Mouse (Mus musculus): ENCODE data around the gene Ccdc180. TPM values are rescaled to one million over a fixed set of nuclear protein-coding genes. Genes with fewer than 3 reads are reported as not detected.
A peak's percentile ranks its signal among the peaks of the same experiment; 100 is the strongest.

The Ccdc180 gene
- polyA plus RNA-seq, 1 experiment from 2014 or later, result 1.4 TPM

DNA sequence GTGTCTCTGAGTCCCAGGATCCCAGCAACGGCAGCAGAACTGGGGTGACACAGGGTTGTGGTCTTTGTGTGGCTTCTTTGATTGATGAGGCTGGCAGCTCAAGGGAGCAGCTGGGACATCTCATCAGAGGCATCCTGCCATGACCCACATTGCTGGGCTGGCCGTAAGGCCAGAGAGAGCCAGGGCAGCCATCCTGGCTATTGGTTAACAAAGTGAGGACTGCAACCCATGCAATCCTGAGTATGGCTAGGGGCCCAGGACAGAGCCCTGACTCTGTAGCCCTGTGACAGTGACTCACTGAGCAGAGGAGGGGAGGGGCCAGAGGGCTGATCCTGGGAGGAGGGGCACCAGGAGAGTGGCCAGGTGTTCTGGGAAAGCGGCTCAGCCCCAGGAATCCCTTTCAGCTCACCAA lies 38.5 kb upstream of the Ccdc180 start:
- Histone ChIP-seq H3K27ac (ENCODE audit: low read length) (no peak overlapping the region), H3K36me3 (ENCODE audit: insufficient read depth, low read length) (no peaks in the 10 kb centered on the region), H3K4me3 (ENCODE audit: low read depth, low read length) (no peak overlapping the region), H3K27me3 (replicated peaks; ENCODE audit: insufficient read depth, low read length) (no peaks in the 10 kb centered on the region), H3K9me3 (ENCODE audit: low read length) (no peaks in the 10 kb centered on the region), H3K4me2 (replicated peaks; ENCODE audit: low read depth, low read length) (no peak overlapping the region), H3K4me1 (ENCODE audit: insufficient read depth, low read depth, low read length) (no peaks in the 10 kb centered on the region; the same call in 1 of the 2 replicates), H3K9ac (replicated peaks; ENCODE audit: low read depth) (no peak overlapping the region)
- ATAC-seq (peak; percentile 68), DNase-seq (ENCODE audit: low spot score) (no peak)
- WGBS, result 28% methylated on average over 3 of the region's 3 CpGs
- no peak for TF ChIP-seq EP300 (IDR thresholded peaks at IDR 0.05)
- no peak for TF ChIP-seq CTCF (IDR thresholded peaks at IDR 0.05)

DNA sequence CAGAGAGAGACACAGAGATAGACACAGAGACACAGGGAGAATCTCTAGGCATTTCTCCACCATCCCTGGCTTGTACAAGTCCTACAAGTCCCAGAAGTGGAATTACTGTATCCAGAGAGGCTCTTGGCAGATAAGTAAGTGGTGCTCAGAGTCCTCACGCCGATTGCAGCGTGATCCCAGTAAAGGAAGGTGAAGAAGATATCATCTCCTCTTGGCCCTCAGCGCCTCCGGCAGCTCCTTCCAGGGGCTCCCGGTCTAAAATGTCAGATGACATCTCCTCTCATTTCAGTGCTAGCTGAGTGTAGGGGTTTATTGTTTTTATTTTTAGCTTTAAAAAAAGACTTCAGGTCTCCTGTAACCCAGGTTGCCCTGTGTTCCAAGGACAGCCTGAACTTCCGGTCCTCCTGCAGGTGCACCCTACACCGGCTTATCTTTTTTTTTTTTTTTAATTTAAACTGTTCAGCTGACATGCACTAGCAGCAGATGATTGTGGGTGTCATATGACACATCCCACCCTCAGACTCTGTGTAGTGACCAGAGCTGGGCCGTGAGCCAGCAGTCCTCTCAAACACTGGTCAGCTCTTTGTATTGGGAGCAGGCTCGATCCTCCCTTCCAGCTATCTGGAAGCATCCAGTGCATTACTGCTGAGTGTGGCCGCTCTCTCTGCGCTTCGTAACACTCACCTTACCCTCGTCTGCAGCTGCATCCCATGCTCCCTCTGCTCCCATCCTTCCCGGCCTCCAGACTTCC lies 36.4 kb upstream of the Ccdc180 start:
- H3K4me2 ChIP-seq (replicated peaks; ENCODE audit: low read depth, low read length), result no peak overlapping the region
- no peak overlapping the region for H3K4me3 ChIP-seq (ENCODE audit: low read depth, low read length)
- H3K9me3 ChIP-seq (ENCODE audit: low read length), result no peaks in the 10 kb centered on the region
- no peak overlapping the region for H3K27ac ChIP-seq (ENCODE audit: low read length)
- H3K36me3 ChIP-seq (ENCODE audit: insufficient read depth, low read length), result no peaks in the 10 kb centered on the region
- ATAC-seq (no peak), DNase-seq (ENCODE audit: low spot score) (peak; percentile 29)
- TF ChIP-seq CTCF (IDR thresholded peaks at IDR 0.05) (no peak), EP300 (IDR thresholded peaks at IDR 0.05) (no peak)
- 33% methylated on average over 15 of the region's 15 CpGs for whole genome bisulfite sequencing
- H3K27me3 ChIP-seq (replicated peaks; ENCODE audit: insufficient read depth, low read length), result no peaks in the 10 kb centered on the region
- no peaks in the 10 kb centered on the region; the same call in 1 of the 2 replicates for H3K4me1 ChIP-seq (ENCODE audit: insufficient read depth, low read depth, low read length)
- H3K9ac ChIP-seq (replicated peaks; ENCODE audit: low read depth), result no peak overlapping the region

DNA sequence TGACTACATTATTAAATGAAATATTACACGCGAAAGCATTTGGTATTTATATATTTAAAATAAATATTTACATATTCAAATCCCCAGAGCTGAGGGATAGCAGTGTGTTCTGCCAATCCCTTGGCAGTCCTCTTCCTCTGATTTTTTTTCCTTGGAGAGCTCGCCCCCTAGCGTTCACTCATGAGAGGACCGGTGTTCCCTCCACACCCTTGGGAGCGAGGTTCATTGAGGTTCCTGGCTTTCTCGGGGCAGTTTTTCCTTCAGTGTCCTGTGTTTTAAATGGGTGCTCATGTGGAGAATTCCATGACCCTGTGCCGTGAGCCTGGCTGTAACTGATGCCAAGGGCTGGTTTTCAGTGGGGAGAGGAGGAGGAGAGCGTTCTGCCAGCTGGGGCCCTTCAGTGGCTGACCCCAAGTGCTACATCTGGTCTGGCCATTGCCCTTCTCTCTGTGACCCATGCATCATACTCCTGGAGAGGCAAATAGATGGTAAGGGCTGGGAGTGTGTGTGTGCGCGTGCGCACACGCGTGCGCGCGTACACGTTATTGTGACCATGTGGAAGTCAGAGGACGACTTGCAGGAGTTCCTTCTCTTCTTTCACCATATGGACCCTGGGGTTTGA lies 34.2 kb upstream of the Ccdc180 start:
- peak; percentile 86 for DNase-seq (ENCODE audit: low spot score)
- H3K36me3 ChIP-seq (ENCODE audit: insufficient read depth, low read length), result no peaks in the 10 kb centered on the region
- no peaks in the 10 kb centered on the region for H3K4me1 ChIP-seq (ENCODE audit: insufficient read depth, low read depth, low read length)
- peak; percentile 53 for ATAC-seq
- 49% methylated on average over 19 of the region's 19 CpGs for WGBS
- H3K9me3 ChIP-seq (ENCODE audit: low read length), result no peaks in the 10 kb centered on the region
- H3K9ac ChIP-seq (replicated peaks; ENCODE audit: low read depth), result no peak overlapping the region
- H3K4me2 ChIP-seq (replicated peaks; ENCODE audit: low read depth, low read length), result no peak overlapping the region
- H3K27ac ChIP-seq (ENCODE audit: low read length), result no peak overlapping the region
- no peak overlapping the region for H3K4me3 ChIP-seq (ENCODE audit: low read depth, low read length)
- no peaks in the 10 kb centered on the region for H3K27me3 ChIP-seq (replicated peaks; ENCODE audit: insufficient read depth, low read length)
- TF ChIP-seq EP300 (IDR thresholded peaks at IDR 0.05) (no peak), CTCF (IDR thresholded peaks at IDR 0.05) (peak; percentile 85)

DNA sequence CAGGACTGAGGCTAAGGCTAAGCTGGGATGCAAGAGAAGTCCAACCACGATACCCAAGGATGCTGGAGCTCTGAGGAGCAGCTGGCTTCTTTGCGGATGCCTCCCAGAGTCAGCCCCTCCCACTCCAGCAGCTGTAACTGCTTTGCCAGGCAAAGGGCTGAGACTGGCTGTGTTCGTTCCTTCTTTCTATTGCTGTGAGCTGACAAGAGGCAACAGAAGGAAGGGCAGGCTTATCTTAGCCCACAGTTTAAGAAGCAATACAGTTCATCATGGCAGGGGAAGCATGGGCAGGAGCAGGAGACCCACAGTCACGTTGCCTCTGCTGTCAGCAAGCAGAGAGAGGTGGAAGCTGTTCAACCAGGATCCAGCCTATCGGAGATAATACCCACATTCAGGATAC lies 28.9 kb upstream of the Ccdc180 start:
- no peak for ATAC-seq

GRCm38 (mm10) chr4:45867416-45867815 lies 22.7 kb upstream of the Ccdc180 start:
- no peak for ATAC-seq
- TF ChIP-seq CTCF (IDR thresholded peaks at IDR 0.05) (no peak), EP300 (IDR thresholded peaks at IDR 0.05) (no peak)
- no peaks in the 10 kb centered on the region for H3K27me3 ChIP-seq (replicated peaks; ENCODE audit: insufficient read depth, low read length)
- DNase-seq (ENCODE audit: low spot score), result no peak
- H3K4me1 ChIP-seq (ENCODE audit: insufficient read depth, low read depth, low read length), result peaks cover 6% of the 10 kb centered on the region; the same call in 1 of the 2 replicates
- 83% methylated on average over 8 of the region's 8 CpGs for WGBS
- no peaks in the 10 kb centered on the region for H3K9me3 ChIP-seq (ENCODE audit: low read length)
- no peak overlapping the region for H3K27ac ChIP-seq (ENCODE audit: low read length)
- no peak overlapping the region for H3K4me3 ChIP-seq (ENCODE audit: low read depth, low read length)
- H3K9ac ChIP-seq (replicated peaks; ENCODE audit: low read depth), result no peak overlapping the region
- H3K4me2 ChIP-seq (replicated peaks; ENCODE audit: low read depth, low read length), result no peak overlapping the region
- H3K36me3 ChIP-seq (ENCODE audit: insufficient read depth, low read length), result no peaks in the 10 kb centered on the region

More for the DNA sequence above, 28.9 kb upstream of the Ccdc180 start:
- Histone ChIP-seq H3K9me3 (ENCODE audit: low read length) (no peaks in the 10 kb centered on the region), H3K4me3 (ENCODE audit: low read depth, low read length) (no peak overlapping the region), H3K9ac (replicated peaks; ENCODE audit: low read depth) (no peak overlapping the region), H3K27me3 (replicated peaks; ENCODE audit: insufficient read depth, low read length) (no peaks in the 10 kb centered on the region), H3K27ac (ENCODE audit: low read length) (no peak overlapping the region), H3K4me1 (ENCODE audit: insufficient read depth, low read depth, low read length) (no peaks in the 10 kb centered on the region), H3K36me3 (ENCODE audit: insufficient read depth, low read length) (no peaks in the 10 kb centered on the region), H3K4me2 (replicated peaks; ENCODE audit: low read depth, low read length) (no peak overlapping the region)
- TF ChIP-seq EP300 (IDR thresholded peaks at IDR 0.05), result no peak
- TF ChIP-seq CTCF (IDR thresholded peaks at IDR 0.05), result no peak
- DNase-seq (ENCODE audit: low spot score), result no peak
- WGBS, result 39% methylated on average over 5 of the region's 5 CpGs

DNA sequence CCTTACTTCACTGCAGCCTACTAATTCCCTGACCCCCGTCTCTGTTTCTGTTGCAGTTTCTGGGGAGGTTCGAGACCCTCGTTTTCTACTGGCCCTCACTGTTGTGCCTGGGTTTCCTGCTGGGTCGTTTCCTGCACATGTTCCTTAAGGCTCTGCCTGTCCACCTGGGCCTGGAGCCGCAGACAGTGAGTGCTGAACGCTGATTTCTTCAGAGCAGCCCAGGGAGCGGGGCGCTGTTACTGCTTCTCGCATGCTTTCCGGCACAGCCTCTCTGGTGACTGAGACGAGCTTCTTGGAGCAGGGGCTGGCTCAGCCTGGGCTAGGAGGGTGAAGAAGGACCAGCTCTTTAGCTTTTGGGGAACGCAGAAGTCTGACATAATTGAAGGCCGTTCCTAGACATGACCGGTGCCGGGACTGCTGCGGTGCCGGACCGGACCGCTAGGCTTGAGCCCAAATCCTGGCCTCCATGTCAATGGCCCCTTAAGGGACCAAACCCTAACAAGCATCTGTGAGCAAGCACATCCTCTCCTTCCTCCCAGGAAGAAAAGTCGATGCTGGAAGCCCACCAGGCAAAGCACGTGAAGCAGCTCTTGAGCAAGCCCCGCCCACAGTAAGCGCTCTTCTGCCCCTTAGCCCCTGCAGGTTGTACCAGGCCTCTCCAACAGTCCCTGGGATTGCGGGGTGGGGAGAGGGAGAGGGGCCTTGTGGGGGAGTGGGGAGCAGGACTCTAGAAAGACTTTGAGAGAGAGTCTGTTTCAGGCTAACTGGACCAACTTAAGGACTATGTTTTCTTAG lies 20.9 kb upstream of the Ccdc180 start:
- no peaks in the 10 kb centered on the region for H3K9me3 ChIP-seq (ENCODE audit: low read length)
- no peaks in the 10 kb centered on the region for H3K36me3 ChIP-seq (ENCODE audit: insufficient read depth, low read length)
- H3K27ac ChIP-seq (ENCODE audit: low read length), result no peak overlapping the region
- ATAC-seq, result no peak
- TF ChIP-seq EP300 (IDR thresholded peaks at IDR 0.05) (no peak), CTCF (IDR thresholded peaks at IDR 0.05) (no peak)
- no peak for DNase-seq (ENCODE audit: low spot score)
- no peak overlapping the region for H3K4me3 ChIP-seq (ENCODE audit: low read depth, low read length)
- peaks cover 6% of the 10 kb centered on the region; the same call in 1 of the 2 replicates for H3K4me1 ChIP-seq (ENCODE audit: insufficient read depth, low read depth, low read length)
- H3K27me3 ChIP-seq (replicated peaks; ENCODE audit: insufficient read depth, low read length), result no peaks in the 10 kb centered on the region
- no peak overlapping the region for H3K9ac ChIP-seq (replicated peaks; ENCODE audit: low read depth)
- no peak overlapping the region for H3K4me2 ChIP-seq (replicated peaks; ENCODE audit: low read depth, low read length)
- 30% methylated on average over 24 of the region's 24 CpGs for WGBS

All from lung, postnatal 0 days (tissue).